Mouse (Mus musculus) liver, adult (tissue): ENCODE data around the gene Nes.

ENCODE experiments used
- GATA4 ChIP-seq: IDR thresholded peaks from 2 replicates; pipeline ENCODE4 v1.6.1; 2014; ENCODE audit warnings: mild to moderate bottlenecking, low read length; ENCODE audit not compliant: insufficient replicate concordance

The Nes gene

GRCm38 (mm10) chr3:87985505-87986320, 14.8 kb downstream of the Nes start:
- no peak for TF ChIP-seq GATA4

- no peak for TF ChIP-seq GATA4
Observed at GRCm38 (mm10) chr3:87986868-87987267, 16.0 kb downstream of the Nes start.

GRCm38 (mm10) chr3:87987633-87988032, 16.8 kb downstream of the Nes start:
- TF ChIP-seq GATA4, result no peak

- no peak for TF ChIP-seq GATA4
Observed at GRCm38 (mm10) chr3:87988068-87988467, 17.2 kb downstream of the Nes start.

GRCm38 (mm10) chr3:87989935-87990334, 19.1 kb downstream of the Nes start:
- no peak for TF ChIP-seq GATA4

GRCm38 (mm10) chr3:87993436-87993835, 22.6 kb downstream of the Nes start:
- TF ChIP-seq GATA4, result no peak

GRCm38 (mm10) chr3:87995331-87995730, 24.5 kb downstream of the Nes start:
- no peak for TF ChIP-seq GATA4

GRCm38 (mm10) chr3:87996401-87996800, 25.5 kb downstream of the Nes start:
- TF ChIP-seq GATA4, result no peak

- no peak for TF ChIP-seq GATA4
Observed at GRCm38 (mm10) chr3:87996971-87997614, 26.2 kb downstream of the Nes start.

GRCm38 (mm10) chr3:87998747-87999146, 27.9 kb downstream of the Nes start:
- TF ChIP-seq GATA4, result no peak

GRCm38 (mm10) chr3:87999243-87999895, 28.5 kb downstream of the Nes start:
- TF ChIP-seq GATA4, result no peak

- no peak for TF ChIP-seq GATA4
Observed at GRCm38 (mm10) chr3:88000181-88000580, 29.3 kb downstream of the Nes start, which contains the start of gene Bcan. Gene Bcan, minus strand, starts transcription at chr3:88000230.

- TF ChIP-seq GATA4, result no peak
Observed at GRCm38 (mm10) chr3:88000816-88001595, 30.1 kb downstream of the Nes start.

- TF ChIP-seq GATA4, result no peak
Observed at GRCm38 (mm10) chr3:88002291-88002976, 31.6 kb downstream of the Nes start.
